Mouse (Mus musculus) stomach, embryonic 14.5 days (tissue): Measurements from ENCODE around the gene Knl1. TPM values are rescaled to one million over a fixed set of nuclear protein-coding genes. Genes with fewer than 3 reads are reported as not detected.

Source experiments
- polyA plus RNA-seq: library from polyadenylated mRNA; unstranded; fragments of >200 nt; fragmentation: Nextera tagmentation; extraction: Ambion mirVana; gene quantifications from 2 replicates; pipeline ENCODE4 v1.2.1, GENCODE M21; 2014

Gene Knl1
- polyA plus RNA-seq, 1 experiment from 2014 or later = 47.6 TPM

Other genes starting within 250 kb of the Knl1 start
- gene Knstrn, start 233.1 kb upstream of the Knl1 start, polyA plus RNA-seq = 103 and 105 TPM in 2 replicates
- 55.9 and 57.9 TPM in 2 replicates for gene Ivd, start 185.2 kb upstream of the Knl1 start, polyA plus RNA-seq
- gene Bahd1, start 146.7 kb upstream of the Knl1 start, polyA plus RNA-seq = 1.8 TPM in 2 replicates
- gene Chst14, start 120.6 kb upstream of the Knl1 start, polyA plus RNA-seq = 37.5 and 38.0 TPM in 2 replicates
- 22.4 and 23.5 TPM in 2 replicates for gene Ccdc32, start 17.7 kb upstream of the Knl1 start, polyA plus RNA-seq
- gene Rpusd2, start 12.3 kb upstream of the Knl1 start, polyA plus RNA-seq = 3.0 and 4.1 TPM in 2 replicates
- 41.7 and 43.9 TPM in 2 replicates for gene Rad51, start 65.7 kb downstream of the Knl1 start, polyA plus RNA-seq
- gene Rmdn3, start 109.9 kb downstream of the Knl1 start, polyA plus RNA-seq = 34.9 and 35.2 TPM in 2 replicates
- 2.7 and 2.9 TPM in 2 replicates for gene Gchfr, start 120.7 kb downstream of the Knl1 start, polyA plus RNA-seq
- gene Gm14137, start 127.4 kb downstream of the Knl1 start, polyA plus RNA-seq = 0.27 and 0.30 TPM in 2 replicates
- 44.3 and 44.4 TPM in 2 replicates for gene Zfyve19, start 161.5 kb downstream of the Knl1 start, polyA plus RNA-seq
- gene Dnajc17, start 161.7 kb downstream of the Knl1 start, polyA plus RNA-seq = 18.3 and 19.1 TPM in 2 replicates
- gene Ppp1r14d, start 182.8 kb downstream of the Knl1 start, polyA plus RNA-seq = 0.67 and 1.00 TPM in 2 replicates
- 51.9 and 55.9 TPM in 2 replicates for gene Spint1, start 190.2 kb downstream of the Knl1 start, polyA plus RNA-seq
- 6.0 and 8.6 TPM in 2 replicates for gene Rhov, start 224.2 kb downstream of the Knl1 start, polyA plus RNA-seq
- 10.9 and 12.8 TPM in 2 replicates for gene Vps18, start 241.6 kb downstream of the Knl1 start, polyA plus RNA-seq